Mouse (Mus musculus): ENCODE data around the gene Myo1g.

Myo1g gene

DNA sequence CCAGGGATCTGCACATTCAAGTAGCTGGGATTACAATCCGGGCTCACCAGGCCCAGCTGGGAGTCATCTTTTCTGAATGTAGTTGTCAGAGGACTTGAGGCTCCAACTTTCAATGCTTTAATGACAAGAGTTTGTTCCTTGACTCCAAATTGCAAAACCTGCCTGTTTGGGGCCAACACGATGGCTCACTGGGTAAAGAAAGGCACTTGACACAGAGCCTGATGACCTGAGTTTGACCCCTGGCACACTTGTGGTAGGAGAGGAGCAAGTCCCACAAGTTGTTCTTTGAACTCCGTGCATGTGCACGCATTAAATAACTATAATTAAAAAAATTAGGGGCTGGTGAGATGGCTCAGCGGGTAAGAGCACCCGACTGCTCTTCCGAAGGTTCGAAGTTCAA lies 9.2 kb upstream of the Myo1g start:
- in situ Hi-C loops (cut with MseI, MboI), result loop anchor here in 1 of 2 experiments (5.0 kb wide), 1 partner anchor 58 kb away; no protein-coding TSS in a partner anchor

DNA sequence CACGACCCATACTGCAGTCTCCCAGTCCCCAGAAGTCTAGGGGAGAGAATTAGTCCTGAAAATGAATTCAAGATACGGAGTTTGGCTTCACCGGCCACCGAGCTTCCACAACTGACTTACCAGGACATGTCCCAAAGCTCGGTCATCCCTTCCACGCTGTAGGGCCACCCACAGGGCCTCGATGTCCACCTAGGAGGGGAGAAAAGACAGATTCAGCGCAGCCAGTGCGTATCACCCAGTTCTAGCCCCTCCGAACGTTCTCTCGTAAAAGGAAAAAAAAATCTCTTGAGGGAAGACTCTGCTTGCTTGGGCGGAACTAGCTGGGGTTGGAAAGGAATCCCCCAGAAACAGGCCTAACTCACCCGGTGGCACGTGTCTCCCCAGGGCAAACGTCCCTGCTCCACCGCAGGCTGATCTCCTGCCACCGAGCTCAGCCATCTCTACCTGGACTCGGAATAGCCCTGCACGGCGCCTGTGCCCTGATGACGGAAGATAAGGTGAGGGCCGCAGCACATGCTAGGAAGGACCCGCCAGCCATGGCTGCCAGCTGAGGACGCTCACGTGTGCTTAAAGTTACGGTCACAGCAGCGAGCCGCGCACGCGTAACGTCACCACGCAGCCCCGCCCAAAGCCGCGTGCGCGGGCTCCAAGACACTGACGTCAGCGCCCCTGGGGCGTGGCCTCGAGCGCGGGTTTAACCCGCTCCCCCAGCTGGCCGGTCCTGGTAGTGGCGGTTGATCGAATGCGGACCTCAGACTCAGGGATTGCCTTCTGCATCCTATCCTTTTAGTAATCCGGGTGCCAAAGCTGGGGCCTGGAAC lies 7.6 kb upstream of the Myo1g start:
- in situ Hi-C loops (cut with MseI, MboI), result loop anchor here in 1 of 2 experiments (5.0 kb wide), 1 partner anchor 56 kb away; no protein-coding TSS in a partner anchor

DNA sequence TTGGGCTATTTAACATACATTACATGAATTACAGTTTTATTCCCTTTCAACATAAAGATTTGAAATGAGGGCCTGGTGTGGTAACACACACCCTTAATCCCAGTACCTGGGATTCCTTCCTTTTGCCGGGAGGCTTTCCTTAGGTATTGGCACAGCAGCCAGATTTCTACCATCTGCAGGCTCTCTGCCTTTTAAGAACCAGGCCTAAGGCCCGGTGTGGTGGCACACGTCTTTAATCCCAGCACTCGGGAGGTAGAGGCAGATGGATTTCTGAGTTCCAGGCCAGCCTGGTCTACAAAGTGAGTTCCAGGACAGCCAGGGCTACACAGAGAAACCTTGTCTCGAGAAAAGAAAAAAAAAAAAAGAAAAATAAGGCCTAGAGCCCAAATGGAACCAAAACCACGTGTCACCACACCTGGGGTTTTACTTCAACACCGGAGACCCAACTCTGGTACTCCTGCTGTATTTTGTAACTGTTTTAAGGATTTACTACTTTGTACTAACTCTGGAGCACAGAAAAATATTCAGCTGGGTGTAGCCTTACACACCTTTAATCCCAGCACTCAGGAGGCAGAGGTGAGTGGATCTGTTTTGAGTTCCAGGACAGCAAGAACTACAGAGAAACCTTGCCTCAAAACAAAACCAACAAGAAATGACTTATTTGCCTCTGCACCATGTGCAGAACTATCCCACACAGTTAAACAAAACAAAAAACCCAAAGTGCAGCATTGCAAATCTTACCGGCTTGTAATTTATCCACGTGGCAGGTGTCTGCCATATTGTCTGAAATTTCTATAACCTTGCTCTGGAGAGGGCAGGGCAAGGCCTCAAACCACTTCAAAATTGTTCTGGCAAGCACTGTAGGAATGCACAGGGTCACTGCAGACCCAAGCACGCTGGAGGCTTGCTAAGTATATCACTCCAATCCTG lies 6.8 kb upstream of the Myo1g start:
- in situ Hi-C loops (cut with MseI, MboI), result loop anchor here in 1 of 2 experiments (5.0 kb wide), 1 partner anchor 55 kb away; no protein-coding TSS in a partner anchor

DNA sequence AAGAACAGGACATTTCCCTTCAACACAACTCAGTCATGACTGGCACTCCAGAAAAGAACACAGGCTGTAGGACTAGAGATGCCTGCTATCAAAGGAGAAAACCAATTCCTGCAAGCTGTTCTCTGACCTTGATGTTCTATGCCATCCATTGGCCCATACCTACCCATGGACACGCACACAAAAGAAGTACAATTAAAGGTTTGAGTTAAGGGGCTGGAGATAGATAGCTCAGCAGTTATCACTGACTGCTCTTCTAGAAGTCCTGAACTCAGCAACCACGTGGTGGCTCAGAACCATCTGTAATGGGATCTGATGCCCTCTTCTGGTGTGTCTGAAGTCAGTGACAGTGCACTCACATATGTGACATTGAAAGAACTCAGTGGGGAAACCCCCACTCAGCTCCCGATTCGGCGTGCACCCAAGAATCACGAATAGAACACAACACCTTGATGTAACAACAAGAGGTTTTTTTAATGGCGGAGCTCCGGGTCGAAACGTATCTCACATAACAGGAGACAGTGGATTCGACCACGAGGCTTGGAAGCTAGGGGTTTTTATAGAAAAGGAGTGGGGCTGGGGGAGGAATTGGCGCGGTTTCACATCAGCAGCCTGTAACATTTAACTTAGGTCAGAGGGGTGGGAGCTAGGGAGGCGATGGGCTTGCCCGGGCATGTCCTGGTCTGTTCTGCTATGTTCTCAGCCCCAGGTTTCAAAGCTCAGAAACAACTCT lies 5.9 kb upstream of the Myo1g start:
- in situ Hi-C loops (cut with MseI, MboI), result loop anchor here in 1 of 2 experiments (5.0 kb wide), 1 partner anchor 54 kb away; no protein-coding TSS in a partner anchor

DNA sequence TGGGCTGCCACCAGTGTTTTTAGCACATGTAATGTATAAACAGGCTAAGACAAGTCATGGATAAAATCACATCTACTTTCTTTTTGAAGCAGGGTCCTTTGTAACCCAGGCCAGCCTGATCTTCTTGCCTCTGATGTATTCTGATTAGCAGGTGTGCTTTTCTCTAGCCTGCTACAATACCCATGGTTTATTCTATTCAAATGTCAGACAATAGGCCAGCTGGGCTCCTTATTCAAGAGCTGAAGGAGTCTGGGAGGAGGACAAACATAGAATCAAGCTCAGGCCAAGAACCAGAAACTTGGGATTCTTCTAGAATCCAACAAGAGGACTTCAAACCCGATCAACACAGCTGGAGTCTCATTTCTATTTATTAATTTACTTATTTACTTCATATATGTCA lies 4.5 kb upstream of the Myo1g start:
- in situ Hi-C loops (cut with MseI, MboI), result loop anchor here in 1 of 2 experiments (5.0 kb wide), 1 partner anchor 53 kb away; no protein-coding TSS in a partner anchor

DNA sequence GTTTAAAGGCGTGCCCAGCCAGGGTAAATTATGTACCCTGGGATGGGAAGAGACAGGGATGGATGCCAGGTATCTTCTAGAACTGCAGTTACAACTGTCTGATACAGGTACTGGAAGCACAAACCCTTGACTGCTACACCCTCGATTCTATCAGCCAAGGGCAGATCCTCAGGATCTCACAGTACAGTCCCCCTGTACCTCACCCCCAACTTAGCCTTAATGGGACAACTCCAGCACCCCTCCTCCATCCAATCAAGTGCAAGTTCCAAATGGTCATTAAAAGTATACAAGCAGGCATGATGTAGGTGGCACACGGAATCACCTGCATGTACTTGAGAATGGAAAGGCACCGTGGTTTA lies 4.1 kb upstream of the Myo1g start:
- in situ Hi-C loops (cut with MseI, MboI), result loop anchor here in 1 of 2 experiments (5.0 kb wide), 1 partner anchor 53 kb away; no protein-coding TSS in a partner anchor

DNA sequence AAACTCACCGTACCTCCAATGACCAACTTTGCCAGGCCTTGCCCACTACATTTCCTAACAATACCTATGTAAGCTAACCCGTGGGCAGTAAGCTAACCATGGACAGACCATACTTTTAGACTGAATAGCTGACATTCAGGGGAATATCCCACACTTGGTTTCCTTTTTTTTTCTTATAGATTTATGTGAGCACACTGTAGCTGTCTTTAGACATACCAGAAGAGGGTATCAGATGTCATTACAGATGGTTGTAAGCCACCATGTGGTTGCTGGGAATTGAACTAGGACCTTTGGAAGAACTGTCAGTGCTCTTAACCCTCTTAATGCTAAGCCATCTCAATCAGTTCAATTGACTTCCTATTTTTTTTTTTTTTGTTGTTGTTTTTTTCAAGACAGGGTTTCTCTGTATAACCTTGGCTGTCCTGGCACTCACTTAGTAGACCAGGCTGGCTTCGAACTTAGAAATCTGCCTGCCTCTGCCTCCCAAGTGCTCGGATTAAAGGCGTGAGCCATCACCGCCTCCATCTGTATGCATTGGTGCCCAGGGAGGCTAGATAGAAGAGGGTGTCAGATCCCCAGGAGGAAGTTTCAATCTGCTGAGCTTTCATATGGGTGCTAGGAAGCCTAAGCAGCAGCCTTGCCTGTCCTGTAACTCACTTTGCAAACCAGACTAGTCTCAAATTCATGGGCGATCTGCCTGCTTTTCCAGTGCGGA lies 3.6 kb upstream of the Myo1g start:
- in situ Hi-C loops (cut with MseI, MboI), result no loop called here

DNA sequence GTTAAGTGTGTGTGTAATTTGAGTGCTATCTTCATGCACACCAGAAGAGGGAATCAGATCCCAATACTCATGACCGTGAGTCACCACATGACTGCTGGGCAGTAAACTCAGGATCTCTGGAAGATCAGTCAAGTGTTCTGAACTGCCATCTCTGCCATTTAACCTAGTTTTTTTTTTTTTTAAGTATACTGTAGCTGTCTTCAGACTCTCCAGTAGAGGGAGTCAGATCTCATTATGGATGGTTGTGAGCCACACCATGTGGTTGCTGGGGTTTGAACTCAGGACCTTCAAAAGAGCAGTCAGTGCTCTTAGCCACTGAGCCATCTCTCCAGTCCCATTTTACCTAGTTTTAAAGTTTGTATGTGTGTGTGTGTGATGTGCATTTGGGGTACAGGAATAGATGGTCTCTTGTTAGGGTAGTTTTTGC lies 2.9 kb upstream of the Myo1g start:
- in situ Hi-C loops (cut with MseI, MboI), result no loop called here

DNA sequence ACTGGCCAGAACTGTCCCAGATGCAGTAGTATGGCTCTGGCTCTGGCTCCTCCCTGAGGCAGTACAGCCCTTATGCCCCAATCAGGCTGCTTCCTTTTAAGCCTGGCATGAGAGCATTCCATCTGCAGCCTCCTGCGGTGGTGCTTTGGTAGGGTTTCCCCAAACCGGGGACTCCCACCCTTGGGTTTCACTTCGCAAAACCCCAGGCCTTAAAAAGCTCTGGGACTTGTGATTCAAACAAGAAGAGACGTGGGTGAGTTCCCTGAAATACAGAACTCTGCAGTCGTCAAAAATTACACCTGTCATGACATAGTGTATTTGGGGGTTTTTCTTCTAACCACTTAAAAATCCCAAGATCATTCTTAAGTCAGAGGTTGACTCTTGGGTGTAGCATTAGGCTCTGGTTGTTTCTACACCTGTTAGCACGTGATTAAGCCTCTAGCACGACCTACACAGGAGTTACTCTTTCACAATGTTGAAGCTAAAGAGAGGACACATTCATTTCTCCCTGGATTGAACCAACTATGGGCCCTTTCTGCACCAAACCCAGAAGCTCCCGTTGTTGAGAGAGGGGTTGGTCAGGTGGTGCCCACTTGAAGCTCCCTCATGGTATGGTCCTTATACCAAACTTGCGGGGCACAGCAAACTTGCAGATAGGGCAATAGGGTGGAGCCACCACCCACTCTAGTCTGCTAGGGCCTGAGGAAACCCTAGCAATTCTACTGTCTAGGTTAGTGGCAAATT lies 2.2 kb upstream of the Myo1g start:
- in situ Hi-C loops (cut with MseI, MboI), result no loop called here

DNA sequence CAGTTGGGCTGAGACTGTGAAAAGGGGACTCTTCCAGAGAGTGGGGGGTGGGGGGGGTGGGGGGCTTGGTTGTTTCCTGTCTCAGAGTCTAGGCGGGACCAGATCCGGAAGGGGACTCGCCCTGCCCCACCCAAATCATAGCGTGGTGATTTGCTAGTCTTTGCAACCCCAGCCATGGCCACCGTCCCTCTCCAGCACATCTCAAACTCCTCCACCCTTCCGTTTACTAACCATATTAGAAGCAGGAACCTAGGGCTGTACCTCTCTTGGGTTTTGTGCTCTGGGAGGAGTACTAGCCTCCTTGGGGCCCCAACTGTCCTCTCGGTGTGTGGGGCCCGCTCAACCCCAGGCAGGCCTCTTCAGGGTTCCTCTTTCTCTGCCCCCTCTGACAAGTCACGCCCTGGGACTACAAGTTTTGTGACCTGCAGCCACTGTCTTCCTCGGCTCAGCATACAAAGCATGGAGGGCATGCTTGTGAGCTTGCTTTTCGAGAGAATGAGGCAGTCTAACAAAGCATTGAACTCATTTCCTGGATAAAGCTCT lies 1.2 kb downstream of the Myo1g start:
- in situ Hi-C loops (cut with MseI, MboI), result no loop called here

DNA sequence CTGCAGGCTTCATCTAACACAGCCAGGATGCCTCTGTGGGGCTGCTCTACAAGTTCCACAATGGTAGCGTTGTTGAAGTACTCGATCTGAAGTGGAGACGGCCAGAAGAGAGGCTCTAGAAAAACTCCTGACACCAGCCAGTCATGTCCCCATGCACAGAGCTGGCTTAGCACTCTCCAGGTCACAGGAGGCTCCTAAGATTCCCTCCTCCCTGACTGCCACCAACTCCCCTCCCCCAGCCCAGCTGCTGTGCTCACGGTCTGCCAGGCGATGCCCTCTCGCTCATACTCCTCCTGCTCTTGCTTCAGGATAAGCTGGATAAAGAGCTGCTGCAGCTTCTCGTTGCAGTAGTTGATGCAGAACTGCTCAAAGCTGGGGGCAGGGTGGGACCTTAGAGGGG lies 5.9 kb downstream of the Myo1g start:
- in situ Hi-C loops (cut with MseI, MboI), result no loop called here

DNA sequence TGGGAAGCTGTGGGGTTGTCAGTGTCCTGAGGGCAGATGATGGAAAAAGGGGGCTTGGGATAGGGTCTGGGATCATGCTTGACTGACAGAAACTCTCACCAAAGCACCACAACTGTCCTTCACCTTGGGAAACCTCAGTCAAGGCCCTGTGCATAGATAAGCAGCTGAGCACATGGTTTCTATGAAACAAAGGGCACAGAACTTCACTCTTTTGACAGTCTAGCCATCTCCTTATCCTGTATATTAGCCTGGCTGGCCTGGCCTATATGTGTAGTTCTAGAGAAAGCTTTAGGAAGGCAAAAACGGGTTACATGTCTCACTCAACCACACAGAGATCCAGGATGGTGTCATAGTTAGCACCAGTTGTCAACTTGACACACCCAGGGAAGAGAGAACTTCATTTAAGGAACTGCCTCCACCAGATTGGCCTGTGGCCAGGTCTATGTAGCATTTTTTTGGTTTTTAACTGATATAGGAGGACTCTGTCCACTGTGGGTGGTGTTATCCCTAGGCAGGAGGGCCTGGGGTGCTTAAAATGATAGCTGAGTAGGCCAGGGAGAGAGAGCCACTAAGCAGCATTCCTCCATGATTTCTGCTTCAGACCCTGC lies 12.4 kb downstream of the Myo1g start:
- in situ Hi-C loops (cut with MseI, MboI), result no loop called here

DNA sequence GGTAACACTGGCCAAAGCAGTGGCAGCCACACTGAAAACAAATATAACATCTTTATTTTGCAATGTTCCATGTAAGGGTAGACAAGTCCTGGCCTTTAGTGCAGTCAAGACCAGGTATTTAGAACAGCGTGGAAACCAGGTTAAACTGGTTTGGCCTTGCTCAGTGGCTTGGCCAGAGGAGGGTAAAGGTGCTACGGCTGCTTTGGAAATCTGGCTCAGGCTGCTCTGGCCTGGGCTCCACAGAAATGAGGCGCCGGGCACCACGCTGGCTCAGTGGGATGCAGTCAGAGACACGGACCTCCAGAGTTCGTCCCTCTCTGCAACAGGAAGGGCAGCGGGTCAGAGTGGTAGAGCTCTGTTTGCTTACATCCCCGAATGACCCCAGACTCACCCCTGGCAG lies 14.2 kb downstream of the Myo1g start:
- in situ Hi-C loops (cut with MseI, MboI), result no loop called here

DNA sequence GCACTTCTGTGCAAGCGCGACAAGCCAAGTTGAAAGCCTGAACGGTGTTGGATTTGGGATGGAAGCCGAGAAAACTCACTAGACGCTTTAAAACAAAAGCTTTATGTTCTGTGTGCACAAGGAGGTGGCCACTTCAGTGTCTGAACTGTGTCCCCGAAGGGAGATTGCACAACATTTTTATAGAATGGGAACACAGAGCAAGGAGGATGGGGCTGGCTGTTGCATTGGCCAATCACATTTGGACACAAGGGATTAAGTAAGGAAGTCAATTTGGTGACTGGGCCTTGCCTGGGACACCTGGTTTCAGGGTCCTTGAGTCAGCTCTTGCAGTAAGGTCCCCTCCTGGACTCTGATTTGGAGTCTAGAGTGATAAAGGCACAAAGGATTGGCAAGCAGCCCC lies 16.1 kb downstream of the Myo1g start:
- in situ Hi-C loops (cut with MseI, MboI), result no loop called here

DNA sequence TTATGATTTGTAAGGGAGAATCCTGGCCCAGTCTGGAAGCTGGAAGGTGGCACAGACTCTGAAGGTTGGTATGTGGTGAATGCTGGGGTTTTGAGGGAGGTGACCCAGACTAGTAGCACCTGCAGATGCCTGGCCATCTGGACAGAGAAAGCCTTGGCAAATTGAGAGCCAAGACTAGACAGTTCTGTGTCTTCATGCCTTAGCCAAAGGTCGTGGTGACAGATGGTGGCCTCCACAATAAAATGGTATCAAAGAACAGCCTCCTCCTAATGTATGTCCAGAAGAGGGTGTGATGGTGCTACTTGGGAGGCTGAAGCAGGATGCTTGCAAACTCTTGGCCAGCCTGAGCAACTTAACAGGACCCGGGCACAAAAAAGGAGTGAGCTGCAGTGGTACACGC lies 16.5 kb downstream of the Myo1g start:
- in situ Hi-C loops (cut with MseI, MboI), result no loop called here

DNA sequence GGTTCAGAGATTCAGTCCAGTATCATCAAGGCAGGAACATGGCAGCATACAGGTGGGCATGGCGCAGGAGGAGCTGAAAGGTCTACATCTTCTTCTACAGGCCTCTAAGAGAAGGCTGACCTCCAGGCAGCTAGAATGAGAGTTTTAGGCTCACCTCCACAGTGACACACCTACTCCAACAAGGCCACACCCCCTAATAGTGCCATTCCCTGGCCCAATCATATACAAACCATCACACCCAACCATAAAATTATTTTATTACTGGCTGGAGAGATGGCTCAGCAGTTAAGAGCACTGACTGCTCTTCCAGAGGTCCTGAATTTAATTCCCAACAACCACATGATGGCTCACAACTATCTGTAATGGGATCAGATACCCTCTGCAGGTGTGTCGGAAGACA lies 18.3 kb downstream of the Myo1g start:
- in situ Hi-C loops (cut with MseI, MboI), result no loop called here

DNA sequence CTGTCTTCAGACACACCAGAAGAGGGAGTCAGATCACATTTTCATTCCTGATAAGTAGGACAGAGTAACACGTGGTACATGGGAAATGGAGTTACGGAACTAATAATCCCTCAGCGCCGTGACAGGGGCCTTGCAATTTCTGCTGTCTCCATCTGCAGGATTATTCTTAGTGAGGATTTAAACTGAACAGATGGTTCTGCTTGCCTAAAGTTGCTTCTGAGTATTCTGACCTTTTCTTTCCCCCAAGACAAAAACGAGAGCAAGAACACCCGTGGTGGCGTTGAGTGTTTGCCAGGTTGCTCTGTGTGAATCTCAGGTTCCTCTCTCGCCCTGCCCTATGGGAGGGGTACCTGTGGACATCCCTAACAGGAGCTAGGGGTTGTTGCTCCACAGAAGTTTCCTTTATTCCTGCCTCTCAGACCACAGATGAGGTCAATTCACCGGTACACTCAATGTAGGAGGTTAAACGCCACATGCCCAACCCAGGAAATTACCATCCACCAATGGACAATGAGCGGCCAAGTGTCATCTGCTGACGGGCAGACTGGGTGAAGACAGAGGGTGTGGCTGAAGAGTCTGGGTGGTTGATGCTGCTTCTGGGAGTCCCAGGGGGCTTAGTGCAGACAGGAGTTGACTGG lies 23.3 kb downstream of the Myo1g start:
- in situ Hi-C loops (cut with MseI, MboI), result no loop called here

DNA sequence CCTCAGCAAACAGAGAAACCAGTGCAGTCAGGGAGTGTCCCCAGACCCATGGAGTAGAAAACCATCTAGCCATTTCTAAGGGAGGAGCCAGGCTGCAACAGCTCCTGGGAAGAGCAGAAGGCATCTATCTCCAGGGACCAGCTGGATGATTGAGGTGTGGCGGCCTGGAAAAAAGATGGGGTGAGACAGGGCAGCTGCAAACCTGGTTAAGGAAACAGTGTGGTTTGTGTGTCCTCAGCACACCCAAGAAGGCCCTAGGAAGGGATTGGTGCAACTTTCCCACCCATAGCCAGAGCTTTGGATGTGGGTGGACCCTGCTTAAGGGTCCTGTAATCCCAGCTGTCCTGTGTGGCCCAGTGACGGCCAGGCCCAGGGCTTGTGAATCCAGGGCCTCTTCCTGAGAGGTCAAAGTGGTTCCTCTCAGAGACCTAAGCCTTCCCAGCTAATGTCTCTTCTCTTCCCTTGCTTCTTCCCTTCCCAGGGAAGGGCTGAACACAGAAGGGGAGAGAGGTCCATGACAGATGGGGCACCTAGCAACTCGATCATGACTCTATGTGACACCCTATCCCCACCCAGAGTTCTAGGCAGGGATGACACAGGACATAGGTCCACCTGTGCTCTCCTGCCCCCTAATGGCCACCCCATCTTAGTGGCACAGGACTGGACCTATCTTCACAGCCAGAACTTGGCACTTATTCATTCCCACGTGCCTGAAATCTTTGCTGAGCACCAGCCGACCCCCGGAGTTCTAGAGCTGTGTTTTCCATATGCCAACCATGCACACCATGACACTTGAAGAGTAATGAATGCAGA lies 30.9 kb downstream of the Myo1g start:
- in situ Hi-C loops (cut with MseI, MboI), result no loop called here
